Mouse (Mus musculus): ENCODE results near the gene Ptpn6.
"Not testable (repeated sequence)": the region's sequence is repeated elsewhere in the genome, so short reads cannot be mapped to it uniquely, and the experiment has no call there.

Gene Ptpn6

GRCm38 (mm10) chr6:124696441-124697150 is 41.9 kb downstream of the Ptpn6 start:
- DNase-seq, result no peak

- DNase-seq, result peak; percentile 36
These were observed 44.2 kb downstream of the Ptpn6 start for GRCm38 (mm10) chr6:124694166-124694955.

- no peak for DNase-seq
These were observed 45.1 kb downstream of the Ptpn6 start for GRCm38 (mm10) chr6:124693243-124693981.

GRCm38 (mm10) chr6:124690517-124690916 is 48.0 kb downstream of the Ptpn6 start:
- no peak for DNase-seq

GRCm38 (mm10) chr6:124689011-124689410 is 49.5 kb downstream of the Ptpn6 start:
- no peak for DNase-seq

- no peak for DNase-seq
These were observed 50.3 kb downstream of the Ptpn6 start for GRCm38 (mm10) chr6:124688151-124688758.

- DNase-seq, result not testable (repeated sequence)
These were observed 51.9 kb downstream of the Ptpn6 start for GRCm38 (mm10) chr6:124686644-124687043.

GRCm38 (mm10) chr6:124685606-124686386 is 52.7 kb downstream of the Ptpn6 start:
- no peak for DNase-seq

- no peak for DNase-seq
These were observed 54.7 kb downstream of the Ptpn6 start for GRCm38 (mm10) chr6:124683591-124684417.

- not testable (repeated sequence) for DNase-seq
These were observed 56.2 kb downstream of the Ptpn6 start for GRCm38 (mm10) chr6:124682291-124682690.

GRCm38 (mm10) chr6:124679486-124679885 is 59.0 kb downstream of the Ptpn6 start:
- no peak for DNase-seq

- no peak for DNase-seq
These were observed 59.7 kb downstream of the Ptpn6 start for GRCm38 (mm10) chr6:124678769-124679168.

GRCm38 (mm10) chr6:124676171-124676570 is 62.3 kb downstream of the Ptpn6 start:
- DNase-seq, result no peak

GRCm38 (mm10) chr6:124674591-124674990 is 63.9 kb downstream of the Ptpn6 start:
- DNase-seq, result no peak

- no peak for DNase-seq
These were observed 64.9 kb downstream of the Ptpn6 start for GRCm38 (mm10) chr6:124673619-124674018.

- no peak for DNase-seq
These were observed 66.4 kb downstream of the Ptpn6 start for GRCm38 (mm10) chr6:124672100-124672499.
